21 mouse cellular contexts compared by ENCODE assay signal in genomic region chr1:162043216-162043615, GRCm38 (mm10).
A peak's percentile ranks its signal among the peaks of the same experiment; 100 is the strongest.
DNase-seq lines count a peak whose midpoint lies in the region; ATAC-seq lines count a peak whose summit lies in the region.
"Had no signal": no experiment of that assay in that cellular context is flagged by ENCODE, and none has a peak within 500 bp of the region (broad histone marks: within the 10 kb centered on the region; RNA-seq: fewer than 3 reads in every experiment).

No protein-coding gene starts in this region.

- peaks cover 29% of the 10 kb centered on the region for H3K4me1 ChIP-seq in heart, embryonic 12.5 days (replicated peaks)
- H3K4me1 ChIP-seq in embryonic facial prominence, embryonic 11.5 days (ENCODE audit: control insufficient read depth, insufficient read depth, low read length), result peaks cover 5% of the 10 kb centered on the region; the same call in 1 of the 2 replicates
- peaks cover 44% of the 10 kb centered on the region for H3K4me1 ChIP-seq in limb, embryonic 11.5 days (ENCODE audit: control insufficient read depth, insufficient read depth, low read length)
- H3K4me1 ChIP-seq: midbrain, embryonic 15.5 days had no signal

- H3K9me3 ChIP-seq in heart, embryonic 12.5 days (replicated peaks), result no peaks in the 10 kb centered on the region
- H3K9me3 ChIP-seq in embryonic facial prominence, embryonic 11.5 days (replicated peaks; ENCODE audit: control insufficient read depth, low read length), result no peaks in the 10 kb centered on the region
- H3K9me3 ChIP-seq in limb, embryonic 11.5 days (ENCODE audit: control insufficient read depth, low read length), result no peaks in the 10 kb centered on the region
- H3K9me3 ChIP-seq: forebrain, embryonic 15.5 days; heart, embryonic 15.5 days; midbrain, embryonic 15.5 days had no signal

- WGBS in heart, embryonic 12.5 days, result 74% methylated on average over 1 of the region's 1 CpGs
- WGBS in embryonic facial prominence, embryonic 11.5 days, result 58% methylated on average over 1 of the region's 1 CpGs
- WGBS in limb, embryonic 11.5 days, result 86% methylated on average over 1 of the region's 1 CpGs

- no peak overlapping the region for H3K9ac ChIP-seq in heart, embryonic 12.5 days
- no peak overlapping the region for H3K9ac ChIP-seq in embryonic facial prominence, embryonic 11.5 days (replicated peaks; ENCODE audit: low read length)
- H3K9ac ChIP-seq in limb, embryonic 11.5 days (ENCODE audit: low read length), result no peak overlapping the region
- H3K9ac ChIP-seq: forebrain, embryonic 15.5 days; heart, embryonic 15.5 days; hindbrain, embryonic 14.5 days; midbrain, embryonic 15.5 days had no signal

- no peak for ATAC-seq in heart, embryonic 12.5 days (ENCODE audit: insufficient number of reproducible peaks, low FRiP score)
- no peak for ATAC-seq in embryonic facial prominence, embryonic 11.5 days (replicated peaks; ENCODE audit: insufficient number of reproducible peaks, low FRiP score, low TSS enrichment, low read depth)
- ATAC-seq in limb, embryonic 11.5 days (ENCODE audit: insufficient number of reproducible peaks, low FRiP score, low TSS enrichment, low read depth), result no peak
- ATAC-seq: forebrain, embryonic 15.5 days; midbrain, embryonic 15.5 days; Patski had no signal

- no peaks in the 10 kb centered on the region for H3K27me3 ChIP-seq in heart, embryonic 12.5 days (replicated peaks)
- H3K27me3 ChIP-seq in embryonic facial prominence, embryonic 11.5 days (ENCODE audit: control insufficient read depth, insufficient read depth, low read length), result no peaks in the 10 kb centered on the region
- no peaks in the 10 kb centered on the region for H3K27me3 ChIP-seq in limb, embryonic 11.5 days (ENCODE audit: control insufficient read depth, insufficient read depth, low read length)
- H3K27me3 ChIP-seq: forebrain, embryonic 15.5 days; heart, embryonic 15.5 days; midbrain, embryonic 15.5 days; Patski had no signal

- H3K4me2 ChIP-seq in heart, embryonic 12.5 days, result no peak overlapping the region
- no peak overlapping the region for H3K4me2 ChIP-seq in embryonic facial prominence, embryonic 11.5 days (ENCODE audit: low read depth, low read length)
- no peak overlapping the region for H3K4me2 ChIP-seq in limb, embryonic 11.5 days (ENCODE audit: low read depth, severe bottlenecking)
- H3K4me2 ChIP-seq: forebrain, embryonic 15.5 days; heart, embryonic 15.5 days; hindbrain, embryonic 14.5 days; liver, embryonic 11.5 days; midbrain, embryonic 15.5 days had no signal

- H3K4me3 ChIP-seq in heart, embryonic 12.5 days, result no peak overlapping the region
- no peak overlapping the region for H3K4me3 ChIP-seq in embryonic facial prominence, embryonic 11.5 days (ENCODE audit: low read depth, low read length)
- no peak overlapping the region for H3K4me3 ChIP-seq in limb, embryonic 11.5 days (ENCODE audit: low read depth, low read length)
- H3K4me3 ChIP-seq: forebrain, embryonic 15.5 days; heart, embryonic 15.5 days; midbrain, embryonic 15.5 days had no signal

- no peak for DNase-seq in heart, adult 18-20 months
- peak; percentile 31 for DNase-seq in 3T3-L1 (ENCODE audit: low read depth, low spot score)
- DNase-seq in embryonic facial prominence, embryonic 11.5 days (ENCODE audit: low spot score), result no peak
- DNase-seq in limb, embryonic 11.5 days (ENCODE audit: low spot score), result no peak
- no peak for DNase-seq in cerebellum, postnatal 14 days
- DNase-seq in cerebellum, postnatal 10 days, result no peak
- no peak for DNase-seq in urinary bladder, postnatal 25 days (ENCODE audit: low spot score)
- DNase-seq: adrenal gland, adult 8-10 months; cerebellum, adult 8-10 months; gastrocnemius, postnatal 14 days; kidney, adult 11 months; lung, adult 18-20 months; lung, postnatal 14 days; right cerebral cortex, postnatal 25 days had no signal

- no peaks in the 10 kb centered on the region for H3K36me3 ChIP-seq in heart, embryonic 12.5 days
- no peaks in the 10 kb centered on the region for H3K36me3 ChIP-seq in embryonic facial prominence, embryonic 11.5 days (replicated peaks; ENCODE audit: control insufficient read depth, insufficient read depth, low read depth, low read length)
- no peaks in the 10 kb centered on the region for H3K36me3 ChIP-seq in limb, embryonic 11.5 days (ENCODE audit: control insufficient read depth, insufficient read depth, low read length)
- H3K36me3 ChIP-seq: forebrain, embryonic 15.5 days; heart, embryonic 15.5 days; midbrain, embryonic 15.5 days had no signal

- H3K27ac ChIP-seq in heart, embryonic 12.5 days (ENCODE audit: poor library complexity, severe bottlenecking), result peak overlapping the region; percentile 72
- H3K27ac ChIP-seq in embryonic facial prominence, embryonic 11.5 days (replicated peaks; ENCODE audit: low read depth, low read length), result peak overlapping the region; percentile 84
- H3K27ac ChIP-seq in limb, embryonic 11.5 days (replicated peaks; ENCODE audit: low read depth, low read length), result peak overlapping the region; percentile 92
- H3K27ac ChIP-seq: forebrain, embryonic 15.5 days; hindbrain, embryonic 14.5 days; midbrain, embryonic 15.5 days had no signal
